Mouse (Mus musculus) embryonic fibroblast, embryonic 13.5 days (primary cell): Measurements from ENCODE around the gene Drap1.

ENCODE experiments used
- CTCF ChIP-seq: IDR thresholded peaks from 2 replicates; pipeline ENCODE4 v1.5.1; 2011; ENCODE audit warnings: mild to moderate bottlenecking, control low read depth, low read length, moderate library complexity, borderline replicate concordance; ENCODE audit not compliant: insufficient read depth
- POLR2A ChIP-seq: IDR thresholded peaks from 2 replicates; pipeline ENCODE4 v1.6.1; 2011; ENCODE audit warnings: low read depth, mild to moderate bottlenecking, control low read depth, low read length, moderate library complexity

GRCm38 (mm10) chr19:5431911-5432464 is 7.2 kb upstream of the Drap1 start:
- TF ChIP-seq CTCF = no peak
- TF ChIP-seq POLR2A = no peak
